Mouse (Mus musculus) limb, embryonic 14.5 days (tissue): Measurements from ENCODE around the gene Cubn. TPM values are rescaled to one million over a fixed set of nuclear protein-coding genes. Genes with fewer than 3 reads are reported as not detected.
A peak's percentile ranks its signal among the peaks of the same experiment; 100 is the strongest.

Experiments
- ATAC-seq: fragments of 200-750 bp; cut with Nextera tagmentation; 2 replicates; pipeline ENCODE4 v1.8.0; 2017; ENCODE audit warnings: low read depth, moderate number of reproducible peaks, moderate TSS enrichment; ENCODE audit not compliant: low FRiP score
- DNase-seq: peaks from one replicate; pipeline ENCODE4 v3.0.0-alpha.2; 2015; ENCODE audit warnings: low spot score
- H3K27ac ChIP-seq: fragments of 300-500 bp; sonication (generic); replicated peaks from 2 replicates; pipeline ENCODE4 v1.5.1; 2014; ENCODE audit warnings: low read depth, mild to moderate bottlenecking, low read length, moderate library complexity, mixed read lengths
- H3K27me3 ChIP-seq: fragments of 300-500 bp; sonication (generic); 2 replicates; pipeline ENCODE4 v1.6.1; 2014; ENCODE audit warnings: low read length, mixed read lengths; ENCODE audit not compliant: control insufficient read depth, insufficient read depth
- H3K36me3 ChIP-seq: fragments of 300-500 bp; sonication (generic); 2 replicates; pipeline ENCODE4 v1.6.1; 2014; ENCODE audit warnings: mild to moderate bottlenecking, low read length, moderate library complexity, mixed read lengths; ENCODE audit not compliant: control insufficient read depth, insufficient read depth
- H3K4me1 ChIP-seq: fragments of 300-500 bp; sonication (generic); 2 replicates; pipeline ENCODE4 v1.6.1; 2014; ENCODE audit warnings: antibody characterized with exemption, low read length, mixed read lengths; ENCODE audit not compliant: control insufficient read depth, insufficient read depth
- H3K4me2 ChIP-seq: fragments of 300-500 bp; sonication (generic); replicated peaks from 2 replicates; pipeline ENCODE4 v1.6.1; 2014; ENCODE audit warnings: low read depth, mild to moderate bottlenecking, low read length, moderate library complexity; ENCODE audit not compliant: severe bottlenecking
- H3K4me3 ChIP-seq: fragments of 300-500 bp; sonication (generic); replicated peaks from 2 replicates; pipeline ENCODE4 v1.5.1; 2014; ENCODE audit warnings: low read length
- H3K9ac ChIP-seq: fragments of 300-500 bp; sonication (generic); 2 replicates; pipeline ENCODE4 v1.6.1; 2014; ENCODE audit warnings: mild to moderate bottlenecking, low read depth, low read length, moderate library complexity; ENCODE audit not compliant: severe bottlenecking
- H3K9me3 ChIP-seq: fragments of 300-500 bp; sonication (generic); 2 replicates; pipeline ENCODE4 v1.6.1; 2016; ENCODE audit warnings: low read length; ENCODE audit not compliant: control insufficient read depth
- POLR2A ChIP-seq: fragments of 200-500 bp; IDR thresholded peaks from 2 replicates; pipeline ENCODE4 v1.8.0; 2012; ENCODE audit warnings: inconsistent platforms, mild to moderate bottlenecking, moderate library complexity, borderline replicate concordance; ENCODE audit not compliant: insufficient read depth, insufficient read length; ENCODE audit errors: extremely low read depth
- WGBS: fragments of 180-500 bp; shearing (Covaris S2); extraction: QIAGEN DNeasy Blood & Tissue Kit; methylation state at CpG from one replicate; pipeline ENCODE4 v1.1.7; 2014; 5-methylcytosine and 5-hydroxymethylcytosine counted together
- polyA plus RNA-seq, 2 experiments: library from polyadenylated mRNA; depleted of rRNA in 1 of 2; stranded (reverse) in 1 of 2; unstranded in 1 of 2; fragments of >200 nt; fragmentation: Nextera tagmentation in 1 of 2; extraction: Ambion mirVana in 1 of 2; gene quantifications; 2 replicates each; pipeline versions ENCODE4 v1.2.1 to v1.2.3; 2012 to 2014

Gene Cubn
- polyA plus RNA-seq, 2 experiments, result 0.28 TPM

DNA sequence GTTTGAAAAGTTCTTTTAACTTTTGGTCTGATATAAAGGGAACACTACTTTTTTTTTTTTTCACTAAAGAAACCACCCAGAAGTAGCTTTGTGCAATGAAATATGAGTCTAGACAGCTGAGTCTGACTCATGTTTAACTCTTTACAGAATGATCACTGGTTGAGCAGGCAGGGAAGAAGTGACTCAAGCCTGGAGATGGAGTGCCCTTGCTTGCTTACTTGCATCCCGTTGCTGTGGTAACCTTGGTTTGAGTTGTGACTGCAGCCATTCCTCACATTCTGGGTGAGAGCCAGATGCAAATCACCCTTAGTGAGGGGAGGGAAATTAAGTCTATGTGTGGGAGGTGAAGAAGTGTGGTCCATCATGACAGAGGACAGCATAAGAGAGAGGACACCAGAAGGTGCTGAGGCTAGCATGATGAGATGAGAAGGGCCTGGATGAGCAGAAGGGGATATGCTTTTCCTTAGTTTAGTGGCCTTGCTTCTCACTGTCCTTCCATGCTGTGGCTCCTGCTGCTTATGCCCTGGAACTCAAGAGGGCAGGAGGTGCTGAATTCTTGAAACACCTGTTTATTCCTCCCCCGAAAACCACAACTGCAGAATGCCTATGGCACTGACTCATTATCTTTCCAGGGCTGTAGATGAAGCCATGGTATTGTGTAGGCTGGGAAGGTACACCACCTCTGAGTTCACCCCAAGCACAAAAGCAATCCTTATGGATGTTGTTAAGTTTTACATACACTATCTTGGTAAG, 81.7 kb downstream of the Cubn start:
- TF ChIP-seq POLR2A, result no peak
- no peaks in the 10 kb centered on the region for H3K27me3 ChIP-seq
- no peak overlapping the region for H3K9ac ChIP-seq
- peak; percentile 40 for DNase-seq
- H3K4me3 ChIP-seq, result no peak overlapping the region
- H3K9me3 ChIP-seq, result no peaks in the 10 kb centered on the region
- peaks cover 14% of the 10 kb centered on the region for H3K4me1 ChIP-seq
- no peak overlapping the region for H3K27ac ChIP-seq
- ATAC-seq, result peak; percentile 64; the same call in 1 of the 2 replicates
- 48% methylated on average over 2 of the region's 2 CpGs for WGBS
- H3K4me2 ChIP-seq, result no peak overlapping the region
- no peaks in the 10 kb centered on the region for H3K36me3 ChIP-seq

DNA sequence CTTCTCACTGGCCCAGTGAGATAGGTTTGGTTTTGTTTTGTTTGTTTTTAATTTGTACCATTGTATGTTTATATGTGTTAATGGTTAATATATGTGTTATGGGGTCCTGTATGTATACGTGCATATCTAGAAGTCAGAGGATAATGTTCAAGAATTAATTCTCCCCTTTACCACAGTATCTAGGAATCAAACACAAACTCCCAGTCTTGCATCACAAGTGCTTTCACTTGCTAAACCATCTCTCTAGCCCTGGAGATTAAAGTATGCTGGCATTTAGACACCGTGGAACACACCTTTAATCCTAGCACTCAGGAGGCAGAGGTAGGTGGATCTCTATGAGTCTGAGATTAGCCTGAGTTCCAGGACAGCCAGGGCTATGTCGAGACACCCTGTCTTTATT, 83.3 kb downstream of the Cubn start:
- 84% methylated on average over 3 of the region's 3 CpGs for WGBS
- no peak for TF ChIP-seq POLR2A
- DNase-seq, result no peak
- no peaks in the 10 kb centered on the region for H3K36me3 ChIP-seq
- H3K27ac ChIP-seq, result no peak overlapping the region
- H3K27me3 ChIP-seq, result no peaks in the 10 kb centered on the region
- no peak overlapping the region for H3K4me3 ChIP-seq
- no peaks in the 10 kb centered on the region for H3K9me3 ChIP-seq
- no peak overlapping the region for H3K4me2 ChIP-seq
- ATAC-seq, result no peak
- H3K9ac ChIP-seq, result no peak overlapping the region
- H3K4me1 ChIP-seq, result peaks cover 14% of the 10 kb centered on the region

DNA sequence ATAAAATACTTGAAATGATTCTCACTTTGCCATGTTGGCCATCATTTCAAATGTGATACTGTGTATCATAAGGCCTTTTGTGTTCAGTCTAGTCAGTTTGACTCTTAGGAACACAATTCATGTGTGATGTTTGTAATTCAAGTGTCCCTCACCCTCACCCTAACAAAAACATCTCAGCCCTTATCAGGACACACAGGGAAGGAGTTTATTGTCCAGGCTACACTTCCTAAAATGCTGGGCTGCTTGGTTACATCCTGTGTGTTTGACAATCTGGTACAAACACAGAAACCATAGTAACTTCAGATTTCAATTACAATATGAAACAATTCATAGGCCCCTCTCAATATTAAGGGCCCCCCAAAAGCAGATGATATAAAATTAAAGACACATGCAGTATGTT, 83.9 kb downstream of the Cubn start:
- Histone ChIP-seq H3K4me1 (peaks cover 14% of the 10 kb centered on the region), H3K4me2 (no peak overlapping the region), H3K9me3 (no peaks in the 10 kb centered on the region), H3K36me3 (no peaks in the 10 kb centered on the region), H3K27me3 (no peaks in the 10 kb centered on the region), H3K9ac (no peak overlapping the region), H3K4me3 (no peak overlapping the region), H3K27ac (no peak overlapping the region)
- no peak for DNase-seq
- ATAC-seq, result no peak
- no peak for TF ChIP-seq POLR2A

DNA sequence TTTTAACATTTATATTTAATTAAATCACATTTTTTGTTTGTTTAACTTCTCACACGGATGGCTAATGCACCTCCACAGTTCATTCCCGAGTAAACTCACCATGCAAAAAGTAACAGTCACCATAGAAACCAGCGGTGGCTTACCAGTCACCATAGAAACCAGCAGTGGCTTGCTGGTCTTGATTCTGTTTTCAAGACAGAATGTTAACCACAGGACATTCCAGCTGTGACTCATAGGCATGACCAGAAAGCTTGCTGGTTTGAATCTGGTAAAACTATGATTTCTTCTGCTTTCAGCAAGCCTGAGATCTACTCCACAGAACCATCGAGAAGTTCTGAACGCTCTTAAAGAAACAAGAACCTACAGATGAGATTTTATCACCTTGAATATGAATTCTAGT, 84.3 kb downstream of the Cubn start:
- peak; percentile 67 for DNase-seq
- Histone ChIP-seq H3K4me2 (no peak overlapping the region), H3K27me3 (no peaks in the 10 kb centered on the region), H3K27ac (no peak overlapping the region), H3K4me1 (peaks cover 14% of the 10 kb centered on the region), H3K36me3 (no peaks in the 10 kb centered on the region), H3K4me3 (no peak overlapping the region), H3K9ac (no peak overlapping the region), H3K9me3 (no peaks in the 10 kb centered on the region)
- no peak for TF ChIP-seq POLR2A
- peak; percentile 68 for ATAC-seq
- 42% methylated on average over 5 of the region's 5 CpGs for WGBS

DNA sequence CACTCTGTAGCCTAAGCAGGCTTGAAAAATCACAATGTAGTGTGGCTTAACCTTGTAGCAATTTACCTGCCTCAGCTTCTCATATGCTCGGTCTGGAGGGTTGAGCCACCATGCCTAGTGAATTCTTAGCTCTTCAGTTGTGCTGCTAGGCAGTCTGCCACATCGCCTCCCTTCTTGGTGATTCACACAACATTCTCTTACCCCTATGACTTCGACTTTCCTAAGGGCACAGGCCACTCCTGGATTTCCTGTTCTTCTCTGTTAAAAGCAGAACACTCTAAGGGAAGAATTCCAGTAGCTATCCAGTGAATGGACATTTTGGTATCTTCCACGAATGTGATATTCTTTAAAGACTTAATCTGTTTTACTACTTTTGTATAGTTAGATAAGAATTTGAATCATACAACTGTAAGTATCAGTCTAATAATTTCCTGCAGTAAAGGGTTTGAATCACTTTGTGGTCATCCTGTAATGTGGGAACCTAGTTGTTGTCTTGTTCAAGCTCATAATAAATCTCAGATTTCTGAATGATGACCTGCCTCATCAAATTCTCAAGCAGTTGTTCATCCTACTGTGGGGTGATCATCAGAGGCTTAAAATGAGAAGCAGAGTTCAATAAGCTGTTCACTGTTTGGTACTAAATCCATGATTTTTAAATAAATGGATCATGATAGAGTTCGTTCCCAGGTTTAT, 86.5 kb downstream of the Cubn start:
- WGBS, result 75% methylated on average over 5 of the region's 5 CpGs
- Histone ChIP-seq H3K27me3 (no peaks in the 10 kb centered on the region), H3K36me3 (no peaks in the 10 kb centered on the region), H3K9ac (no peak overlapping the region), H3K27ac (no peak overlapping the region), H3K4me2 (no peak overlapping the region), H3K9me3 (no peaks in the 10 kb centered on the region), H3K4me1 (peaks cover 12% of the 10 kb centered on the region), H3K4me3 (no peak overlapping the region)
- TF ChIP-seq POLR2A, result no peak
- ATAC-seq, result no peak
- DNase-seq, result no peak
